Mouse (Mus musculus): ENCODE results near the gene Slc9a5.

- TF ChIP-seq EP300 (IDR thresholded peaks at IDR 0.05; ENCODE audit: insufficient read depth, low read depth, low read length) (no peak), CTCF (IDR thresholded peaks at IDR 0.05) (no peak), POLR2A (IDR thresholded peaks at IDR 0.05; ENCODE audit: insufficient read depth, low read depth, low read length) (no peak)
Measured at GRCm38 (mm10) chr8:105299962-105300361, 48.7 kb upstream of the Slc9a5 start.

Data from heart, adult 2 months (tissue).